Mouse (Mus musculus): ENCODE measurements at regions not wholly inside any gene's neighbourhood (a gene's known extent, or its start where the extent isn't known, plus 50 kb on each side); places are given as distances from the start of the nearest gene placed in this dataset.

DNA sequence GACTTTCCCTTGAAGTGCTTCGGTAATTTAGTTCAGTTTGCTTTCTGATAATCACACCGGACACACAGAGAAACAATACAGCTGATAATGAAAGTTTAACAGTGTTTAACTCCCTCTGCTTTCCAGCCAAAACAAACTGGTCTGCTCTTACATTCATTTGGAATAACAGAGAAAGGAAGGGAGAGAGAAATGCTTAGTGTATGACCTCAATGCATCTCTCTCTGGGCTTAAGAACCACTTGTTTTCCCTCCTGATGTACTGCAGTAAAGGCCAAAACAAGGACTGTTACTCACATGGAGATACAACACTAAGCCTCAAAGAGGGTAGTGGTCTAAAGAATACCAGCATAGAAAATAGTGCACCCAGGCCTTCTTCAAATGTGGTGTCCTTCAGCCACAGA lies 478.9 kb downstream of the Efnb2 start:
- Histone ChIP-seq H3K4me1 (ENCODE audit: control insufficient read depth, insufficient read depth, low read length) (no peaks in the 10 kb centered on the region), H3K27me3 (ENCODE audit: control insufficient read depth, insufficient read depth, low read length, poor library complexity, severe bottlenecking) (no peaks in the 10 kb centered on the region), H3K9me3 (replicated peaks; ENCODE audit: control insufficient read depth, insufficient read depth, low read length, poor library complexity, severe bottlenecking) (no peaks in the 10 kb centered on the region; the same call in 1 of the 2 replicates), H3K36me3 (ENCODE audit: control insufficient read depth, insufficient read depth, low read length, poor library complexity, severe bottlenecking) (no peaks in the 10 kb centered on the region), H3K9ac (ENCODE audit: low read depth, poor library complexity, severe bottlenecking) (no peak overlapping the region), H3K27ac (ENCODE audit: insufficient read depth, low read length) (no peak overlapping the region), H3K4me3 (ENCODE audit: low read depth, low read length) (no peak overlapping the region)
- no peak for TF ChIP-seq EP300 (IDR thresholded peaks at IDR 0.05; ENCODE audit: insufficient read depth, low read depth, low read length)
- no peak for TF ChIP-seq POLR2A (IDR thresholded peaks at IDR 0.05; ENCODE audit: insufficient read depth, low read length)
- TF ChIP-seq CTCF (IDR thresholded peaks at IDR 0.05; ENCODE audit: low read depth, low read length) = no peak

DNA sequence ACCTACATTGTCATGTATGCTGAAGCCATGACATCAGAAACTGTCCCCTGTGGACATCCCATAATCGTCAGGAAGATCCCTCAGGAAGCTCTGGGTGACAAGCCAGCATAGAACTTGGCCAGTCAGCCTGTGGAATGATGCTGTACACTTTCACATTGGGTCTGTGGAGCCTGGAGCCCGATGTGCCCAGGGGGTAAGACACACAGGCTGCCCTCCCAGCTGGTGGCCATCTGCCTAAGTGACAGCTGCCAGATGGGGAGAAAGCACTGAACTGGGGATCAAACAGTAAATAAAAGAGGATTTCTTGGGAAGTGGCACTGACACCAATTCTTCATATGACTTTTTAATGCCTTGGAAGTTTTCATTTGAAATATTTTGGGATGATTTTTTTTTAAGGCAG lies 486.8 kb downstream of the Efnb2 start:
- Histone ChIP-seq H3K36me3 (ENCODE audit: control insufficient read depth, insufficient read depth, low read length, poor library complexity, severe bottlenecking) (no peaks in the 10 kb centered on the region), H3K4me1 (ENCODE audit: control insufficient read depth, insufficient read depth, low read length) (no peaks in the 10 kb centered on the region), H3K9me3 (replicated peaks; ENCODE audit: control insufficient read depth, insufficient read depth, low read length, poor library complexity, severe bottlenecking) (no peaks in the 10 kb centered on the region), H3K27me3 (ENCODE audit: control insufficient read depth, insufficient read depth, low read length, poor library complexity, severe bottlenecking) (no peaks in the 10 kb centered on the region), H3K4me3 (ENCODE audit: low read depth, low read length) (no peak overlapping the region), H3K27ac (ENCODE audit: insufficient read depth, low read length) (no peak overlapping the region), H3K9ac (ENCODE audit: low read depth, poor library complexity, severe bottlenecking) (no peak overlapping the region)
- TF ChIP-seq EP300 (IDR thresholded peaks at IDR 0.05; ENCODE audit: insufficient read depth, low read depth, low read length) = no peak
- TF ChIP-seq CTCF (IDR thresholded peaks at IDR 0.05; ENCODE audit: low read depth, low read length) = no peak
- no peak for TF ChIP-seq POLR2A (IDR thresholded peaks at IDR 0.05; ENCODE audit: insufficient read depth, low read length)

DNA sequence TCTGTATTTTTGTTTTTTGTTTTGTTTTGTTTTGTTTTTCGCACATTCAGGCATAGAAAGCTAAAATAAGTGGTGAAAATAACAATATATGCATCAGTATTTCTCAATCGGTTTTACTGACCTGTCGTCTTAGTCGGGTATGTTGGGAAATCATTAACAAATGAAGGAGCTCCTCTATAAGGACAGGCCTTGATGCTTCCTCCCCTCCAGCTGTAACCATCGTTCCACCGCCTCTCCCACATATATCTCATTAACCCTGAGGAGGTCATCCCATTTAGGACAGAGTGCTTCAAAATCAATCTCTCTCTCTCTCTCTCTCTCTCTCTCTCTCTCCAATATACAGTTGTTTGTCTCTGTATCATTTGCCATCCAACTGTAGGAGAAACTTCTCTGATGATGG lies 492.4 kb downstream of the Efnb2 start:
- no peak overlapping the region for H3K9ac ChIP-seq (ENCODE audit: low read depth, poor library complexity, severe bottlenecking)
- no peak overlapping the region for H3K27ac ChIP-seq (ENCODE audit: insufficient read depth, low read length)
- H3K4me1 ChIP-seq (ENCODE audit: control insufficient read depth, insufficient read depth, low read length) = no peaks in the 10 kb centered on the region
- no peak for TF ChIP-seq EP300 (IDR thresholded peaks at IDR 0.05; ENCODE audit: insufficient read depth, low read depth, low read length)
- H3K9me3 ChIP-seq (replicated peaks; ENCODE audit: control insufficient read depth, insufficient read depth, low read length, poor library complexity, severe bottlenecking) = no peaks in the 10 kb centered on the region
- H3K4me3 ChIP-seq (ENCODE audit: low read depth, low read length) = no peak overlapping the region
- H3K36me3 ChIP-seq (ENCODE audit: control insufficient read depth, insufficient read depth, low read length, poor library complexity, severe bottlenecking) = no peaks in the 10 kb centered on the region
- no peaks in the 10 kb centered on the region for H3K27me3 ChIP-seq (ENCODE audit: control insufficient read depth, insufficient read depth, low read length, poor library complexity, severe bottlenecking)

DNA sequence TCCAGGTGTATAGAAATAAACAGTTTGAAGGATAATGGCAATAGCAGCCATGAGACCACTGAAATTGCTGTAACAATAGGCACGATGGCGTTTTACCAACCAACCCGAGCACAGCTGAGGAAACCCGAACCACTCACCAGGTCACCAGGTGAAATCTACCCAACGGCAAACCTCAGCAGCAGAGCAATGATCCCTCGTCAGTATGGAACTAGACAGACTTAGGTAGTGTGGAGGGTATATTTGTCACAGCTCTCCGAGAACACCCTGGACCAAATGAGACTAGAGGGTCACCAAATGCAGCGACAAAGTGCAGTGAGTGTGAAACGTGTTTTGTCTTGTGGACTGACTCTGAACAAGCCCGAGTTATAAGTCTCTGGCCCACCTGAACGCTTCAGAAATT lies 492.8 kb downstream of the Efnb2 start:
- H3K4me1 ChIP-seq (ENCODE audit: control insufficient read depth, insufficient read depth, low read length) = no peaks in the 10 kb centered on the region
- H3K9ac ChIP-seq (ENCODE audit: low read depth, poor library complexity, severe bottlenecking) = no peak overlapping the region
- no peak overlapping the region for H3K27ac ChIP-seq (ENCODE audit: insufficient read depth, low read length)
- H3K9me3 ChIP-seq (replicated peaks; ENCODE audit: control insufficient read depth, insufficient read depth, low read length, poor library complexity, severe bottlenecking) = no peaks in the 10 kb centered on the region
- no peaks in the 10 kb centered on the region for H3K36me3 ChIP-seq (ENCODE audit: control insufficient read depth, insufficient read depth, low read length, poor library complexity, severe bottlenecking)
- no peak for TF ChIP-seq CTCF (IDR thresholded peaks at IDR 0.05; ENCODE audit: low read depth, low read length)
- no peak for TF ChIP-seq EP300 (IDR thresholded peaks at IDR 0.05; ENCODE audit: insufficient read depth, low read depth, low read length)
- no peak for TF ChIP-seq POLR2A (IDR thresholded peaks at IDR 0.05; ENCODE audit: insufficient read depth, low read length)
- H3K27me3 ChIP-seq (ENCODE audit: control insufficient read depth, insufficient read depth, low read length, poor library complexity, severe bottlenecking) = no peaks in the 10 kb centered on the region
- H3K4me3 ChIP-seq (ENCODE audit: low read depth, low read length) = no peak overlapping the region

DNA sequence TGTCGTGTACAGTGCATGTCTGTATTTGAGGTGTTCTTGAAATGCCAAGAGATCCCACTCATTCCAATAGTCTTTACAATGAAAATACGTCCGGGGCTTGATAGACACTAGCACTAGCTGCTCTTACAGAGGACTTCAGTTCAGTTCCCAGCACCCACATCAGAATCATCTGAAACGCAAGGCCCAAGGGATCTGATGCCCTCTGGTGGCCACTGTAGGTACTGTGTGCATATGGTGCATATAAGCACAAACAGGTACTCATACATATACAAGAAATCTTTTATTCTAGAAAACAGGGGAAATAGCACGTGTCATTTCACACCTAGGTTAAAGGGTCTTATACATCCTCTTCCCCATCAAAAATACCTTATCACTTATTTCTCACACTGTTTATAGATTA lies 513.5 kb downstream of the Efnb2 start:
- Histone ChIP-seq H3K27ac (ENCODE audit: insufficient read depth, low read length) (no peak overlapping the region), H3K36me3 (ENCODE audit: control insufficient read depth, insufficient read depth, low read length, poor library complexity, severe bottlenecking) (no peaks in the 10 kb centered on the region), H3K9ac (ENCODE audit: low read depth, poor library complexity, severe bottlenecking) (no peak overlapping the region), H3K27me3 (ENCODE audit: control insufficient read depth, insufficient read depth, low read length, poor library complexity, severe bottlenecking) (no peaks in the 10 kb centered on the region; the same call in 1 of the 2 replicates), H3K4me1 (ENCODE audit: control insufficient read depth, insufficient read depth, low read length) (no peaks in the 10 kb centered on the region), H3K9me3 (replicated peaks; ENCODE audit: control insufficient read depth, insufficient read depth, low read length, poor library complexity, severe bottlenecking) (peaks cover 4% of the 10 kb centered on the region), H3K4me3 (ENCODE audit: low read depth, low read length) (no peak overlapping the region)
- TF ChIP-seq EP300 (IDR thresholded peaks at IDR 0.05; ENCODE audit: insufficient read depth, low read depth, low read length) = no peak
- TF ChIP-seq POLR2A (IDR thresholded peaks at IDR 0.05; ENCODE audit: insufficient read depth, low read length) = no peak
- no peak for TF ChIP-seq CTCF (IDR thresholded peaks at IDR 0.05; ENCODE audit: low read depth, low read length)

DNA sequence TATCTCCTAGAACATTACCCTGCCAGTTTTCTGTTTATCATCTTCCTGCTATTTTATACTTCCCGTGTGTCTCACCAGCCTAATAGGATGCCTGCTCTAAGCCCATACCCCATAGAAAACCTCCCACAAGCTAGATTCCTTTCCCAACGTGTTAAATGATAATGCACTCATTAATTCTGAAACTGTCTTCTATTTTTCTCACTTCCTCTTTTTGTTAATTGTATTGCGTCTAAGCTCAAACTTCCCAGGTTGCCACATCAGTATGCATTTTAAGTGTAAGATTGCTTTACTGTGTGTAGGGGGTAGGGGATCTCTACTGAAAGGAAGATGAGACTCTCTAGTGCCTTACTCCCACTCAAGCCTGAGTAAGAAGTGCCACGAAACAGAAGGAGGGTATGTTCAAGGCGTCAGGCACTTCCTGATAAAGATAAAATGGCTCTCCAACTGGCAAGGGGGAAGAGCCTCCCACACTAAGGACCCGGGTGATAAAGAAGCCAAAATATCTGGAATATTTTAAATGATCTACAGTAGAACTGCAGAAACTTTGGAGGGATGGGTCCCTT lies 518.0 kb downstream of the Efnb2 start:
- H3K4me3 ChIP-seq (ENCODE audit: low read depth, low read length) = no peak overlapping the region
- H3K9ac ChIP-seq (ENCODE audit: low read depth, poor library complexity, severe bottlenecking) = no peak overlapping the region
- TF ChIP-seq CTCF (IDR thresholded peaks at IDR 0.05; ENCODE audit: low read depth, low read length) (no peak), EP300 (IDR thresholded peaks at IDR 0.05; ENCODE audit: insufficient read depth, low read depth, low read length) (no peak), POLR2A (IDR thresholded peaks at IDR 0.05; ENCODE audit: insufficient read depth, low read length) (no peak)
- H3K36me3 ChIP-seq (ENCODE audit: control insufficient read depth, insufficient read depth, low read length, poor library complexity, severe bottlenecking) = no peaks in the 10 kb centered on the region
- no peak overlapping the region for H3K27ac ChIP-seq (ENCODE audit: insufficient read depth, low read length)
- peaks cover 4% of the 10 kb centered on the region for H3K9me3 ChIP-seq (replicated peaks; ENCODE audit: control insufficient read depth, insufficient read depth, low read length, poor library complexity, severe bottlenecking)
- no peaks in the 10 kb centered on the region for H3K4me1 ChIP-seq (ENCODE audit: control insufficient read depth, insufficient read depth, low read length)
- no peaks in the 10 kb centered on the region for H3K27me3 ChIP-seq (ENCODE audit: control insufficient read depth, insufficient read depth, low read length, poor library complexity, severe bottlenecking)
